Mouse (Mus musculus) heart, postnatal 0 days (tissue): ENCODE measurements around the gene Olfr418.

Source experiments
- CTCF ChIP-seq: IDR thresholded peaks from 2 replicates; pipeline ENCODE4 v1.5.1; 2016; ENCODE audit warnings: antibody characterized with exemption, control low read depth, low read depth
- EP300 ChIP-seq: IDR thresholded peaks from 2 replicates; pipeline ENCODE4 v1.6.1; 2016; ENCODE audit warnings: antibody characterized with exemption, low read depth

GRCm38 (mm10) chr1:173216481-173216880 is 49.3 kb upstream of the Olfr418 start:
- TF ChIP-seq CTCF, result no peak
- no peak for TF ChIP-seq EP300
